Mouse (Mus musculus): ENCODE data around the gene Fam133b. TPM values are rescaled to one million over a fixed set of nuclear protein-coding genes. Genes with fewer than 3 reads are reported as not detected.

The Fam133b gene
- 25.5 and 27.4 TPM in 2 replicates for polyA plus RNA-seq (2015; fragmentation: Nextera tagmentation; extraction: Ambion mirVana)

DNA sequence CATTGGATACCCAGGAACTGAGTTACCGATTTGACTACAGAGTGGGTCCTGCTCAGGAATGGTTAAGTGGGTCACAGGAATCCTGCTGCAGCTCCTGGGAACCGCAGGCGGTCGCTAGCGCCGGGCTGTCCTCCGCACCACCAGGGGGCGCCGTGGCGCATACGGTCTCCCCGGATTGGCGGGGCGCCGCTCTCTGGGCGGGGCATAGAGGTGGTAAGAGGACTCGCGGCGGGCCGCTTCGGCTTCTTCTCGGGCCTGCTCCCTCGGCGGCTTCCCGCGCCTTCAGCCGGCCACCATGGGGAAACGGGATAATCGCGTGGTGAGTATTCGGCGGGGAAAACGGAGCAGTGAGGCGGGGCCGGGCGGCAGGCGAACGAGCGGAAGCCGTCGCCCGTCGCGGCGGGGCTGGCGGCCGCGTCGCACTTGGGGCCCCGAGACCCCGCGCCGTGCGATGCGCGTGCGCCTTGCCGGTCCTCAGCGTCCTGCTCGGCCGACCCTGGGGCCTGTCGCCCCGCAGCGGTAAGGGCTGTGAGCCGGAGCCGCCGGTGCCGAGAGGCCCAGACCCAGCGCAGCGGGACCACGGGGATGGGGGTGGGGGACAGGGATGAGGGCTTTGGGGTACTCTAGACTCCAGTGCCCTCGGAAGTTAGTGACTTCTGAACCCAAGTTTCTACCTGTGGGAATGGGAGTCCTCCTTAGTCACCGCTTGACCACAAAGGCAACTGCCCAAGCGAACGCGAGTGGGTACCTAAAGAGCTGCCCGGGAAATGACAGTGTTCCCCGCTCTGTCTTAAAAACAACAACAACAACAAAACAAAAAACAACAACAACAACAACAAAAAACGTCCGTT, at the start of gene Fam133b:
TSS of gene Fam133b (plus strand) at position 205 of the 851 bp plus-strand sequence.

DNA sequence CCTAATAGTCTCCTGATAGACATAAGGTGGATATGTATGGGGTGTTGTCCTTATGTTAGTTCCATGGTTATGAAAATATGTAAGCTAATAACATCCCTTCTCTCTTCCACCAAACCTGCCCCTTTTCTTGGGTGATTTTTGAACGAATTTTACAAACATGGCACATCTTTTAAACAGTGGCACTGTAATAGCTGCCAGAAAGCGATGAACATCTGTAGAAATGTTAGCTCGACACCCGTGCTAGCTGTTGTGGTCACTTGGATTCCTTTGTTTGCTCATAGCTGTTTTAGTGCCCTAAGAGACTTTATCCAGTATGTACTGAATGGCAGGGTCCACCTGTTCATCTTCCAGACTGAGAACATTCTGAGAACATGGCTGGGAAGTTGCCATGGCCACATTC, 27.6 kb downstream of the Fam133b start, which contains the start of gene 1700109H08Rik:
TSS of gene 1700109H08Rik (plus strand) at position 301 of the 400 bp plus-strand sequence.

DNA sequence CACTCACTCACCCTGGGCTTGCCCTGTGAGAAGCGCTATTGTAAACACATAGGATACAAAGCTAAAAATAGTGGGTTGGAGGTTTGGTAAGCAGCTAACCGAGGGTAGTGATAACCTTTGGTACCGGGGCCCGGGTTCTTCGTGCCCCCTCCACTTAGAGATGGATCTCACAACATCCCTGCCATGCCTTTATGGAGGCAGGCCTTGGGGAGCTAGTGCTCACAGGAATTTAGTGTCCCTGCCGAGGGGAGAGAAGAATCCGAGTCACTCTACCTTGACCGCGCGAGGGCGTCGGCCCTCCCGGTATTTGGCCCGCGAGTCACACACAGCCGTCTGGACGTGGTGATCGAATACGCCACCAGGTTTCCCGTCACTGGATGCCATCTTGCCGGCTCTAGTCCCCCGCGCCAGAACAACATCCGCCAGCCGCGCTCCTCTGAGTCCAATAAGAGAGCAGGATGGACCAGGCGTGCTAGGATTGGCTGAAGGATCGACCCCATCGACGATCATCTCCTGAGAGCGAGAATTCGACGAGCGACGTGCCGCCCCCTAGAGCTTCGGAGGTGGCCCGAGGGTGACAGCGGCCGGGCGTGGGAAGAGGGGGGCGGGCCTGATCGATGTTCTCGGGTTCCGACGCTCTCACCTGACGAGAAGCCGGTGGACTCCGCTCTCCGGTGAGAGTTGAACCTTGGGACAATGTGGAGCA, 52.2 kb downstream of the Fam133b start, which contains the start of gene Pex1:
TSS of gene Pex1 (plus strand) at position 374 of the 706 bp plus-strand sequence.

DNA sequence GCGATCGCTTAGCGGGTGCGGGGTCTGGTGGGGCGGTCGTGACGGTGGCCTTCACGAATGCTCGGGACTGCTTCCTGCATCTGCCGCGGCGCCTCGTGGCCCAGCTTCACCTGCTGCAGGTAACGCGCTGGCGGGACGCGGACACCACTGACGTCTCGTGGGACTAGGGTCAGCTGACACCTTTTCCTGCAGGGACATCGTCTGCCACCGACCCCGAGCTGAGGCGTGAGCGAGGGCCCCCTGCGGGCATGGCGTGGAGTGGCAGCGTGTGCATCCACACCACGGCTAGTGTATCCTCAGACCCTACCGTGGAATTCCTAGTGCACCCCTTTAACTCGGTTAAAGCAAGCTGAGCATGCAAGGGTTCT, 52.8 kb downstream of the Fam133b start, which contains the start of gene Rbm48:
TSS of gene Rbm48 (minus strand) at position 187 of the 368 bp plus-strand sequence.

Other genes starting within 250 kb of the Fam133b start
- 36.6 and 40.2 TPM in 2 replicates for gene Cdk6, start 202.3 kb upstream of the Fam133b start, polyA plus RNA-seq (2015; fragmentation: Nextera tagmentation; extraction: Ambion mirVana)
- gene 1700109H08Rik, start 27.7 kb downstream of the Fam133b start, polyA plus RNA-seq (2015; fragmentation: Nextera tagmentation; extraction: Ambion mirVana), result 1.6 TPM in 2 replicates
- 8.7 and 9.0 TPM in 2 replicates for gene Pex1, start 52.2 kb downstream of the Fam133b start, polyA plus RNA-seq (2015; fragmentation: Nextera tagmentation; extraction: Ambion mirVana)
- 9.5 and 9.9 TPM in 2 replicates for gene Rbm48, start 52.8 kb downstream of the Fam133b start, polyA plus RNA-seq (2015; fragmentation: Nextera tagmentation; extraction: Ambion mirVana)
- not detected in 2 replicates for gene Tmbim7, start 107.3 kb downstream of the Fam133b start, polyA plus RNA-seq (2015; fragmentation: Nextera tagmentation; extraction: Ambion mirVana)
- 32.5 and 35.5 TPM in 2 replicates for gene Gatad1, start 113.4 kb downstream of the Fam133b start, polyA plus RNA-seq (2015; fragmentation: Nextera tagmentation; extraction: Ambion mirVana)